Mouse (Mus musculus) G1E (cell line): ENCODE data around the gene Alg2. TPM values are rescaled to one million over a fixed set of nuclear protein-coding genes. Genes with fewer than 3 reads are reported as not detected.
A peak's percentile ranks its signal among the peaks of the same experiment; 100 is the strongest.

ENCODE experiments used
- ATAC-seq: 2 replicates; pipeline ENCODE4 v1.8.0; 2016; ENCODE audit warnings: mild to moderate bottlenecking; ENCODE audit not compliant: insufficient number of reproducible peaks, poor library complexity, low FRiP score, severe bottlenecking; ENCODE audit errors: extremely low read depth
- DNase-seq: peaks from one replicate; pipeline ENCODE4 v3.0.0; 2012; ENCODE audit warnings: low spot score
- H3K27me3 ChIP-seq: 2 replicates; pipeline ENCODE4 v1.6.1; 2012; ENCODE audit warnings: mild to moderate bottlenecking, low read length, inconsistent platforms; ENCODE audit not compliant: insufficient read depth
- H3K36me3 ChIP-seq: replicated peaks from 2 replicates; pipeline ENCODE3; 2012; ENCODE audit warnings: mild to moderate bottlenecking, inconsistent platforms
- H3K4me1 ChIP-seq: 2 replicates; pipeline ENCODE4 v1.6.1; 2012; ENCODE audit warnings: low read depth, low read length, inconsistent platforms, mixed read lengths; ENCODE audit not compliant: insufficient read depth
- H3K4me3 ChIP-seq: 2 replicates; pipeline ENCODE4 v1.5.1; 2012; ENCODE audit warnings: low read depth, mild to moderate bottlenecking, inconsistent platforms, low read length, moderate library complexity, mixed read lengths
- H3K9me3 ChIP-seq: replicated peaks from 2 replicates; pipeline ENCODE4 v1.6.1; 2012; ENCODE audit warnings: inconsistent platforms
- CTCF ChIP-seq: IDR thresholded peaks from 2 replicates; pipeline ENCODE4 v1.5.1; 2012; ENCODE audit warnings: low read depth, low read length, inconsistent platforms, mixed read lengths
- GATA1 ChIP-seq: IDR thresholded peaks from 2 replicates; pipeline ENCODE4 v1.6.1; 2012; ENCODE audit warnings: borderline replicate concordance, low read length, inconsistent platforms, mixed read lengths
- GATA2 ChIP-seq: IDR thresholded peaks from 2 replicates; pipeline ENCODE4 v1.6.1; 2012; ENCODE audit warnings: low read depth, low read length, inconsistent platforms, borderline replicate concordance
- POLR2AphosphoS5 ChIP-seq: IDR thresholded peaks from 2 replicates; pipeline ENCODE4 v1.6.1; 2012; ENCODE audit warnings: low read depth, low read length, inconsistent platforms; ENCODE audit not compliant: insufficient replicate concordance
- TAL1 ChIP-seq: conservative IDR thresholded peaks from 2 replicates; pipeline ENCODE4 v1.6.1; 2012; ENCODE audit warnings: low read depth, low read length, inconsistent platforms, mixed read lengths
- polyA plus RNA-seq: library from polyadenylated mRNA; stranded (reverse); fragments of >175 nt; gene quantifications from 2 replicates; pipeline ENCODE4 v1.2.3, GENCODE M21; 2012
- total RNA-seq, 2 experiments: library from RNA; stranded (forward) in 1 of 2; stranded (reverse) in 1 of 2; fragments of 200-1000 nt in 1 of 2; fragments of >200 nt in 1 of 2; fragmentation: Nextera tagmentation in 1 of 2; gene quantifications; 2 replicates each; pipeline ENCODE4 v1.2.3; 2014 to 2017

Alg2 gene
- total and polyA plus RNA-seq, 3 experiments, result 12.1 to 57.4 (median 15.2) TPM

- Histone ChIP-seq H3K4me1 (peaks cover 10% of the 10 kb centered on the region), H3K4me3 (no peak overlapping the region; the same call in 1 of the 2 replicates), H3K9me3 (no peaks in the 10 kb centered on the region), H3K36me3 (no peaks in the 10 kb centered on the region), H3K27me3 (peaks cover 3% of the 10 kb centered on the region; the same call in 1 of the 2 replicates)
- DNase-seq (peak; percentile 20), ATAC-seq (peak; percentile 40; the same call in 1 of the 2 replicates)
- TF ChIP-seq GATA2 (no peak), CTCF (peak; percentile 68), TAL1 (no peak)
Measured at GRCm38 (mm10) chr4:47437365-47438340, 36.5 kb downstream of the Alg2 start.

DNA sequence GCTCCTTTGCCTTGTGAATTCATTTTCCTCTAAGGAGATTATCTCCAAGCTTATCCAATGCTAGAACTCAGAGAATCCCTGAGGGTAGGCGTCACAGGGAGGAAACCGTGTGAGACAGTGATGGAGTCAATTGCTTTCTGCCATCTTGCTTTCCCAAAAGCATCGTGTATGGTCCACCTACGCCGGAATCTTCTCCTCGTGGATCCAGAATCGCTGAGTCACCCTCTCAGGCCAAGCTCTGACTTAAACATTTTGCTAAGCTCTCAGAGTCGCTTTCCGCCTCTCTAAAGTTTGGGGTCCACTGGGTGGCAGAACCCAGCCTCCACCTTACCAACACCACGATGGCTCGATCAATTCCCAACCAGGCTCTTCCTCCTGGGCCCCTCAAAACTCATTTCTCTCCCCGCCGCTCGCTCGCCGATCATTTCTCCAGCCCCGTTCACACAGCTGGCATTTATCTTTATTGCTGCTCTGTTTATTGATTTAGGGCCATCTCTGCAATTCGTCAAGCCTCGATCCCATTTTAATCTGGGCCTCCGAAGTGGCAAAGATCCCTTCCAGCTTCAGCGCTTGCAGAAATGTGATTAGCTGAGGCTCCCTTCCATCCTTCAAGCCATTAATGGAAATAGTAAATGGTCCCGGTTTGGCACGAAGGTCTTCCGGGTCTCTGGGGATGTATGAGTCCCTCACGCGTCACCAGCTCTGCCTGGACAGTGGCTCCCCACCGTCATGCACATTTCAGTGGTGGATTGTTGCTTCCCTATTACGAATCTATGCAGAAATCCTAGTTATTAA, 38.4 kb downstream of the Alg2 start:
- ATAC-seq, result no peak
- DNase-seq, result no peak
- no peaks in the 10 kb centered on the region for H3K9me3 ChIP-seq
- no peak for TF ChIP-seq POLR2AphosphoS5
- no peak for TF ChIP-seq CTCF
- TF ChIP-seq TAL1, result no peak
- no peak for TF ChIP-seq GATA1
- TF ChIP-seq GATA2, result no peak
- H3K4me3 ChIP-seq, result no peak overlapping the region
- H3K36me3 ChIP-seq, result no peaks in the 10 kb centered on the region
- H3K27me3 ChIP-seq, result peaks cover 3% of the 10 kb centered on the region; the same call in 1 of the 2 replicates
- peaks cover 10% of the 10 kb centered on the region for H3K4me1 ChIP-seq

- peaks cover 10% of the 10 kb centered on the region for H3K4me1 ChIP-seq
Measured at GRCm38 (mm10) chr4:47435131-47435530, 39.0 kb downstream of the Alg2 start.

DNA sequence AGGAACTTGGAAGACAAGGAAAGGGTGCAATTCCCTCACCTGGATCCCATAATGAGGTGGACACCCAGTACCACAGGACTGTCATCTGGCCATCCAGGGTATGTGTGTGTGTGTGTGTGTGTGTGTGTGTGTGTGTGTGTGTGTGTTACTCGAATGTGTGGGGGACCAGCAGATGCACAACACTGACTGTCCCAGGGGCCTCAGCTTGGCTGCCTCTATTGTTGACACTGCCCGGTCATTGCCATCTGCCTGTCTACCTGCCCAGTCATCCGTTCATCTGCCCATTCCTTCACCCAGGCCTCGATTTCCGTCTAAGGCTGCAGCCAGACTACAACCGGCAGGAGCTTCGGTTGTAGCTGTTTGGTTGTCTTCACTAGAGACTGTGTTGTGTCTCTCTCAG, 41.4 kb downstream of the Alg2 start:
- Histone ChIP-seq H3K36me3 (no peaks in the 10 kb centered on the region), H3K4me1 (peaks cover 5% of the 10 kb centered on the region), H3K27me3 (peaks cover 3% of the 10 kb centered on the region; the same call in 1 of the 2 replicates), H3K9me3 (no peaks in the 10 kb centered on the region), H3K4me3 (no peak overlapping the region)
- TF ChIP-seq POLR2AphosphoS5 (no peak), TAL1 (no peak), GATA2 (no peak), CTCF (no peak), GATA1 (no peak)
- DNase-seq, result no peak
- no peak for ATAC-seq

More at GRCm38 (mm10) chr4:47435131-47435530, 39.0 kb downstream of the Alg2 start:
- Histone ChIP-seq H3K27me3 (peaks cover 3% of the 10 kb centered on the region; the same call in 1 of the 2 replicates), H3K4me3 (no peak overlapping the region), H3K36me3 (no peaks in the 10 kb centered on the region), H3K9me3 (no peaks in the 10 kb centered on the region)
- no peak for TF ChIP-seq GATA1
- no peak for TF ChIP-seq GATA2
- TF ChIP-seq CTCF, result no peak
- DNase-seq (no peak), ATAC-seq (no peak)

GRCm38 (mm10) chr4:47431081-47431480, 43.1 kb downstream of the Alg2 start:
- H3K27me3 ChIP-seq, result peaks cover 3% of the 10 kb centered on the region; the same call in 1 of the 2 replicates
- no peaks in the 10 kb centered on the region for H3K9me3 ChIP-seq
- no peak for ATAC-seq
- H3K36me3 ChIP-seq, result no peaks in the 10 kb centered on the region
- no peak for DNase-seq
- TF ChIP-seq CTCF (no peak), GATA1 (no peak), POLR2AphosphoS5 (no peak), TAL1 (no peak), GATA2 (no peak)
- no peaks in the 10 kb centered on the region for H3K4me1 ChIP-seq
- H3K4me3 ChIP-seq, result no peak overlapping the region

DNA sequence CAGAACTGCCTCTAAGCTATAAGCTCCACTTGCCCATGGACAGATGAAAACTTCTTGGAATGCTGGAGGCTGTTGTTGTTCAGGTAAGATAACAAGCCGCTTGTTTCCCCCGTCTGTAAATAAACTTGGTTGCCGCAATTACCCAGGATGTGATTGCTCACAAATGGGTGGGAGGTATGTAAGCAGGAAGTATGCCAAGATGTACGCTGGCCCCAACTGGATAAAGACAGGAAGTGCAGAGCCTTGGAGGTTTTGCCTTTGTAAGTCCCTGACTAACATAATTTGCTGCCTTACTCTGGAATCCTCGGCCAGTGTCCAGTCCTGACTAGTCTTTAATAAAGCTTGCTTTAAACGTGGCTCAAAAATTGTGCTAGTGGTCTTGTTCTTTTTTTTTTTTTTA, 43.6 kb downstream of the Alg2 start:
- Histone ChIP-seq H3K27me3 (peaks cover 3% of the 10 kb centered on the region; the same call in 1 of the 2 replicates), H3K9me3 (no peaks in the 10 kb centered on the region), H3K36me3 (no peaks in the 10 kb centered on the region), H3K4me1 (no peaks in the 10 kb centered on the region), H3K4me3 (no peak overlapping the region)
- no peak for TF ChIP-seq TAL1
- TF ChIP-seq CTCF, result no peak
- TF ChIP-seq GATA2, result no peak
- TF ChIP-seq GATA1, result no peak
- TF ChIP-seq POLR2AphosphoS5, result no peak
- ATAC-seq (no peak), DNase-seq (no peak)
